Mouse (Mus musculus) limb, embryonic 15.5 days (tissue): ENCODE data around the gene 1810062G17Rik. TPM values are rescaled to one million over a fixed set of nuclear protein-coding genes. Genes with fewer than 3 reads are reported as not detected.

Experiments used
- ATAC-seq: fragments of 200-750 bp; cut with Nextera tagmentation; 2 replicates; pipeline ENCODE4 v1.8.0; 2017; ENCODE audit warnings: low read depth, moderate TSS enrichment; ENCODE audit not compliant: insufficient number of reproducible peaks, low FRiP score, low TSS enrichment
- H3K27ac ChIP-seq: fragments of 300-500 bp; sonication (generic); 2 replicates; pipeline ENCODE4 v1.5.1; 2015; ENCODE audit warnings: moderate library complexity, mild to moderate bottlenecking, inconsistent platforms
- H3K27me3 ChIP-seq: fragments of 300-500 bp; sonication (generic); 2 replicates; pipeline ENCODE4 v1.6.1; 2015; ENCODE audit warnings: inconsistent platforms
- H3K36me3 ChIP-seq: fragments of 300-500 bp; sonication (generic); 2 replicates; pipeline ENCODE4 v1.6.1; 2015; ENCODE audit warnings: inconsistent platforms
- H3K4me1 ChIP-seq: fragments of 300-500 bp; sonication (generic); 2 replicates; pipeline ENCODE4 v1.6.1; 2015; ENCODE audit warnings: inconsistent platforms
- H3K4me2 ChIP-seq: fragments of 300-500 bp; sonication (generic); 2 replicates; pipeline ENCODE4 v1.6.1; 2015; ENCODE audit warnings: mild to moderate bottlenecking, inconsistent platforms
- H3K4me3 ChIP-seq: fragments of 300-500 bp; sonication (generic); 2 replicates; pipeline ENCODE4 v1.5.1; 2015; ENCODE audit warnings: mild to moderate bottlenecking, inconsistent platforms
- H3K9ac ChIP-seq: fragments of 300-500 bp; sonication (generic); 2 replicates; pipeline ENCODE4 v1.6.1; 2015; ENCODE audit warnings: inconsistent platforms
- H3K9me3 ChIP-seq: fragments of 300-500 bp; sonication (generic); 2 replicates; pipeline ENCODE4 v1.6.1; 2016; ENCODE audit warnings: inconsistent platforms
- WGBS: fragments of 180-500 bp; shearing (Covaris S2); methylation state at CpG from one replicate; pipeline ENCODE4 v1.1.7; 2015; 5-methylcytosine and 5-hydroxymethylcytosine counted together
- polyA plus RNA-seq: library from polyadenylated mRNA; unstranded; fragments of >200 nt; fragmentation: Nextera tagmentation; extraction: Ambion mirVana; gene quantifications from 2 replicates; pipeline ENCODE4 v1.2.1, GENCODE M21; 2015

Gene 1810062G17Rik
- polyA plus RNA-seq, 1 experiment from 2014 or later = 2.4 TPM

- ATAC-seq = no peak
- 83% methylated on average over 2 of the region's 2 CpGs for WGBS
These were observed 4.7 kb downstream of the 1810062G17Rik start for GRCm38 (mm10) chr3:36480486-36480885.

DNA sequence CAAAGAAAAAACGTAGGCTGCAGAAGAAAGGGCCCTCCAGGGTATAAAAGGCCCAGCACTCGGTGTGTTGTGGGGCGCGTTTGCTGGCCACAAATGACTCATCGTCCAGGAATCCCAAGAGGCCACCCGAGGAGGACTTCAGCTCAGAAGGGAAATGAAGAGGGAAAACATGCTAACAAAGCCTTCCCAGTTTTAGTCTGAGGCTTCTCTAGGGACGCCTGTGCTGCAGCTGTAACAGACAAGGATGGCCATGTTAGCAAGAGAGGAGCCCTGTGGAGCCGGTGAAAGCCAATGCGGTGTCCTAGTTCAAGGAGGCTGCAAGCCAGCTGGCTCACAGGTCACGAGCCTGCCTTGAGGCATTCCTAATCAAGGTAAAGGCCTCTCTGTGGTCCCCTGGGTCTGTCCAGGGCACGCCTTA lies 6.0 kb downstream of the 1810062G17Rik start:
- no peak for ATAC-seq
- peaks cover 21% of the 10 kb centered on the region for H3K4me1 ChIP-seq
- no peaks in the 10 kb centered on the region for H3K9me3 ChIP-seq
- H3K27me3 ChIP-seq = no peaks in the 10 kb centered on the region
- no peak overlapping the region for H3K9ac ChIP-seq
- peak overlapping the region; percentile 75 for H3K27ac ChIP-seq
- 13% methylated on average over 11 of the region's 11 CpGs for whole genome bisulfite sequencing
- no peak overlapping the region for H3K4me3 ChIP-seq
- no peak overlapping the region for H3K4me2 ChIP-seq
- H3K36me3 ChIP-seq = no peaks in the 10 kb centered on the region

More at GRCm38 (mm10) chr3:36480486-36480885, 4.7 kb downstream of the 1810062G17Rik start:
- no peak overlapping the region for H3K4me3 ChIP-seq
- no peak overlapping the region for H3K27ac ChIP-seq
- H3K4me2 ChIP-seq = no peak overlapping the region
- peaks cover 22% of the 10 kb centered on the region for H3K4me1 ChIP-seq
- H3K27me3 ChIP-seq = no peaks in the 10 kb centered on the region
- H3K36me3 ChIP-seq = no peaks in the 10 kb centered on the region
- no peaks in the 10 kb centered on the region for H3K9me3 ChIP-seq
- no peak overlapping the region for H3K9ac ChIP-seq

DNA sequence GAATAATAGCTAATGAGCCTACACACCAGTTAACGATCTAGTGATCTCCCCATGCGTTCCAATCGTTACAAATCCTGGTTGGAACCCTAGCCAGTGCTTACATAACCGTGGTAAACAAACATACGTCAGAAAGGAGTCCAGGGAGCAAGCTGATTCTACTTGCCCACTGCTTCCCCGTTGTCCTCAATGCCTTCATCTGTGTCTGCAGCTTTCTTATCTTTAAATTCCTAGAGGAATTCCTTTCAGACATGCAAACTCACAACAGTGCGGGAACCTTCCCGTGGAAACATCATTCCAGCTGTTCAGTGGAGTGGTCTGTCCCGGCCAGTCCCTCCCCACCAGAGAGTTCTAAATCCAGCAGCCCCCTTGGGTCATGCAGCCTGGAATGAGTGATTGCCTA lies 7.2 kb downstream of the 1810062G17Rik start:
- WGBS = 27% methylated on average over 9 of the region's 9 CpGs
- H3K4me2 ChIP-seq = no peak overlapping the region
- H3K4me3 ChIP-seq = no peak overlapping the region
- H3K9me3 ChIP-seq = no peaks in the 10 kb centered on the region
- H3K9ac ChIP-seq = no peak overlapping the region
- H3K27me3 ChIP-seq = no peaks in the 10 kb centered on the region
- H3K36me3 ChIP-seq = no peaks in the 10 kb centered on the region
- H3K27ac ChIP-seq = 0 out of 2 replicates have a peak overlapping the region, but pooled peaks have one; percentile 40
- ATAC-seq = no peak
- peaks cover 16% of the 10 kb centered on the region for H3K4me1 ChIP-seq

DNA sequence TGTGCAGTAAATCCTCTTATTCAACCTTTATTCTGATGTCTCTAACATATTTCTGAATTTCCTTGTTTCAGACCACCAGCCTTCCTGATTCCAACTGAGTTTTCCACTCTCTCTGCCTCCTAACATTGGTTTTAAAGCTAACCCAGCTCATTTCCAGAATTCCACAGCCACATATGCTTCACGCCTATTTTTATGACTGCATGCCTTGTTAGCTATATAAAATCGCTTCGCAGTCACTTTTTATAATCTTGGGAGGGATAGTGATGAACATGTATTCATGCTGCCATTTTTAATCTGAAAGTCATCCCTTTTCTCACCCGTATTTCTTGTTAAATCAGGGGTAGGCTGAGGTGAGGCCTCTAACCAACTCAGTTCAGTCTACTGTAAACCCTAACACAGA lies 8.6 kb downstream of the 1810062G17Rik start:
- no peak overlapping the region for H3K4me3 ChIP-seq
- WGBS = 38% methylated on average over 4 of the region's 4 CpGs
- H3K27ac ChIP-seq = peak overlapping the region; percentile 54
- H3K9ac ChIP-seq = no peak overlapping the region
- peaks cover 16% of the 10 kb centered on the region for H3K4me1 ChIP-seq
- H3K36me3 ChIP-seq = no peaks in the 10 kb centered on the region
- no peak for ATAC-seq
- no peaks in the 10 kb centered on the region for H3K9me3 ChIP-seq
- no peaks in the 10 kb centered on the region for H3K27me3 ChIP-seq
- no peak overlapping the region for H3K4me2 ChIP-seq

- no peak overlapping the region for H3K4me3 ChIP-seq
- H3K27ac ChIP-seq = no peak overlapping the region
- H3K4me1 ChIP-seq = peaks cover 16% of the 10 kb centered on the region
- 62% methylated on average over 6 of the region's 6 CpGs for WGBS
- no peaks in the 10 kb centered on the region for H3K27me3 ChIP-seq
- no peak overlapping the region for H3K4me2 ChIP-seq
- no peak overlapping the region for H3K9ac ChIP-seq
- no peaks in the 10 kb centered on the region for H3K36me3 ChIP-seq
- ATAC-seq = no peak
- H3K9me3 ChIP-seq = no peaks in the 10 kb centered on the region
These were observed 10.4 kb downstream of the 1810062G17Rik start for GRCm38 (mm10) chr3:36486176-36486575.

DNA sequence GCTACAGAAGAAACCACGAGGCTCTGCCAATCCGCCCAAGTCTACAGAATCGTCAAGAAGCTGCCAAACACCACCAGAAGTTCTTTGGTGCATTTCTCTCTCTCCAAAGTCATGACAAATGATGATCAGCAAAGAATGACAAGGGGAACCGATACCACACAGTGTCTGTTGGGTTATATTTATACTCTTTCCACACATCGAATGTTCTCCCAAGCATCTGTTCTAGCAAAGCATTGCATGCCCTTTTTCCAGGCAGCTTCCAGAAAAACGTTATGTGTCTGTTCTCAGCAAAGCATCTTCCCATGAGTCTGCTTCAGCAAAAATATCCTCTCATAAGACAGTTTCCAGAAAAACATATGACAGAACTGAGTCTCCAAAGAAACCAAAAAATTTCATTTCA lies 11.1 kb downstream of the 1810062G17Rik start:
- no peaks in the 10 kb centered on the region for H3K36me3 ChIP-seq
- H3K9me3 ChIP-seq = no peaks in the 10 kb centered on the region
- H3K4me2 ChIP-seq = no peak overlapping the region
- no peak for ATAC-seq
- H3K9ac ChIP-seq = no peak overlapping the region
- 85% methylated on average over 6 of the region's 6 CpGs for WGBS
- no peaks in the 10 kb centered on the region for H3K27me3 ChIP-seq
- H3K27ac ChIP-seq = no peak overlapping the region
- peaks cover 12% of the 10 kb centered on the region for H3K4me1 ChIP-seq
- H3K4me3 ChIP-seq = no peak overlapping the region

DNA sequence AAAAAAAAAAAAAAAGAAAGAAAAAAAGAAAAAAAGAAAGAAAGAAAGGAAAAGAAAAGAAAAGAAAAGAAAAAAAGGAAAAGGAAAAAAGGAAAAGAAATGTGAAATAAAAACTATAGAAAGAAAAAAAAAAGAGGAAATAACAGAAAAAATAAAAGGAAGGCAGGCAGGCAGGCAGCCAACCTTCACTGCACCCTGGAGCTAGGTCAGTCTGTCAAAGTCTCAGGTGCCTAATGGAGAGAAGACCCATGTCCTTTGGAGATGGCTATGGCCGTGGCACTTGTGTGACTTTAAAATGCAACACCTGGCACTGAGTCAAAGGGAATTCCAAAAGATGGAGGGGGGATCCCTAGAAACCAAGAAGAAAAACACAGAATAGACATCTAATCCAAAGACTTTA lies 12.6 kb downstream of the 1810062G17Rik start:
- Histone ChIP-seq H3K9ac (no peak overlapping the region), H3K4me1 (peaks cover 7% of the 10 kb centered on the region; the same call in 1 of the 2 replicates), H3K36me3 (no peaks in the 10 kb centered on the region), H3K9me3 (no peaks in the 10 kb centered on the region), H3K4me3 (no peak overlapping the region), H3K4me2 (no peak overlapping the region), H3K27me3 (no peaks in the 10 kb centered on the region), H3K27ac (no peak overlapping the region)
- ATAC-seq = no peak
- WGBS = 62% methylated on average over 1 of the region's 1 CpGs

DNA sequence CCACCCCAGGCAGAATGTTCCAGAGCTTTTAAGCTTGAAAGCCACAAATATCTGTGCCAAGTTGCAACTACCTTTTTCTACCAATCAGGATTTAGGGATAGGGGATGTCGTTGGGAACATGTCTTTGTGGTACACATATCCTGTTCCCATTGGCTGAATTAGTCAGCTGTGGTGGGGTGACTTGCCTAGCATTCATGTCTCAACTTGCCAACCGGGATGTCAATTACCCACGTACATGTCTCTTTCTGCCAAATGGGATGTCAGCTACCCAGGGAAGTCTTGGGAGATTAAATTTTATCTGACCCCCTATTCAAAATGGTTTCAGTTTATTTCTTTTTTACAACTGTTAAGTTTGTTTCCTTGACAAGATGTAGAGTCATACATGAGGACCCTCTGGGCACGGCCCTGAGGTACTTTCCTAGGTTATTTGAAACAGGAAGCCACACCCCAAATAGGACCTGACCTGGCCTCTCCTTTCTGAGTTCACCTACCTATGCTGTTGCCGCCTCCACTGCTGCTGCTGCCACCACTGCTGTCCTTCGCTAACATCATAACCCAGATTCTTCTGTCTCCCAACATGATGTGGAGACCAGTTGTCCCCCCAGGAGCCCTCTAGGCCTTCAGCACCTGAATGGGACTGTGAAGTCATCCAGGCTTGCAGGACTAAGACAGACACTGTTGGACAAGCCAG lies 13.3 kb downstream of the 1810062G17Rik start:
- WGBS = 81% methylated on average over 6 of the region's 6 CpGs
- Histone ChIP-seq H3K9ac (no peak overlapping the region), H3K4me1 (peaks cover 6% of the 10 kb centered on the region; the same call in 1 of the 2 replicates)

DNA sequence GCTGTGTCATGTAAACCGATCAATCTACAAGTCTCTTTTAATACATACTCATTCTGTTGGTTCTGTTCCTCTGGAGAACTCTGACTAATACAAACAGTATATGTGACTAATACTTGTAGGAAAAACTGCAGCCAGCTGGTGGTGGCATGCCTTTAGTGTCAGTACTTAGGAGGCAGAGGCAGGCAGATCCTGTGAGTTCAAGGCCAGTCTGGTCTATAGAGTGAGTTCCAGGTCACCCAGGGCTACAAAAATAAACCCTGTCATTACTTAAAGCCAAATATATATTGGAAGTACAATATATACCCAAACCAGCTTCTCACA lies 13.8 kb downstream of the 1810062G17Rik start:
- Histone ChIP-seq H3K9ac (no peak overlapping the region), H3K36me3 (no peaks in the 10 kb centered on the region), H3K4me1 (0 out of 2 replicates have a peak, but pooled peaks cover 2% of the 10 kb centered on the region), H3K27me3 (no peaks in the 10 kb centered on the region), H3K9me3 (no peaks in the 10 kb centered on the region), H3K4me2 (no peak overlapping the region), H3K27ac (no peak overlapping the region), H3K4me3 (no peak overlapping the region)
- 91% methylated on average over 1 of the region's 1 CpGs for WGBS
- ATAC-seq = no peak

More for the DNA sequence above, 13.3 kb downstream of the 1810062G17Rik start:
- H3K4me2 ChIP-seq = no peak overlapping the region
- no peaks in the 10 kb centered on the region for H3K36me3 ChIP-seq
- H3K27ac ChIP-seq = no peak overlapping the region
- H3K27me3 ChIP-seq = no peaks in the 10 kb centered on the region
- no peak overlapping the region for H3K4me3 ChIP-seq
- H3K9me3 ChIP-seq = no peaks in the 10 kb centered on the region
- ATAC-seq = no peak

DNA sequence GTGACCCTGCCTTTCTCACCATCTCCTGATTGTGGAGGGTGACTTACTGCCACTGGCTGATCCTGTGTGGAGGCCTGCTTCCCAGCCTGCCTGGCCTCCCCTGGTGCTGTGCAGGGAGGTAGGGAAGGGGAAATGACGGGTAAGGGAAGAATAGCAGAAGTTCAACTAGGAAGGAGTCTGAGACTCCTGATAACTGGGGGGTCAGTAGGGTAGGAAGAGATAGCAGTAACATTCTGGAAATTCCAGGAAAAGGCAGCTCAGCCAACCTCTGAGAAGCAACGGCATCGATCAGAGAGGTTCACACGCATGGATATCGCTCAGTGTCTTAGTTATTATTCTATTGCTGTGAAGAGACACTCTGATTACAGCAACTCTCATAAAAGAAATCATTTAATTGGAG lies 15.8 kb downstream of the 1810062G17Rik start:
- H3K4me1 ChIP-seq = peaks cover 11% of the 10 kb centered on the region; the same call in 1 of the 2 replicates
- 89% methylated on average over 5 of the region's 5 CpGs for WGBS
- H3K27me3 ChIP-seq = no peaks in the 10 kb centered on the region
- no peak overlapping the region for H3K27ac ChIP-seq
- H3K9me3 ChIP-seq = no peaks in the 10 kb centered on the region
- H3K4me3 ChIP-seq = no peak overlapping the region
- H3K9ac ChIP-seq = no peak overlapping the region
- no peak for ATAC-seq
- no peaks in the 10 kb centered on the region for H3K36me3 ChIP-seq
- H3K4me2 ChIP-seq = no peak overlapping the region

DNA sequence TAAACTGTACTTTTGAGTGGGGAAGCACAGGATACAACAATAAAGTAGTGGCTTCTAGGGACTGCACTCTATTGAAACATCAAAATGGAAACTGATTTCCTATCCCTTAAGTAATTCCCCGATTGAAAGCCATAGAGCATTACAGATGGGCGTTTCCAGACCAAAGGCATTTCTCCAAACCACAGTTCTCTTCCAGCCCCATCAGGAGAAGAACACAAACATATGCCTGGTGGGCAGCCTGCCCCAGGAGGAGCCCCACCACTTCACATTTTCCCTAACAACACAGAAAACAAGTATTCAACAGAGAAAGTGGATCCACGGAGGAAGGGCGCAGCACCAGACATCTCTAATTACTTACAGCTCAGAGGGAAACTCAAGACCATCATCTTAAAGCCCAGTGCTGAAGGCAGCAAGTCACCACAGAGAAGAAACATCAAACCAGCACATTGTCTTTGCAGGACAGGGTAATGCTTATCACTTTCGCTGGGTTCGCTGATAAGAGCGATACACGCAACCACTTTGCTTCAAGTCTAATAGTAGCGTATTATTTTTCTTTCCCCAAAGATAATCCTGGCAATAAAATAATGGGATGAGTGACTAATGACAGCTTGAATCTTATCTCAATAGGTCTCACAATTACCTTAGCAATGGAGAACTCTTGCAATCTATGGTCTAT lies 17.1 kb downstream of the 1810062G17Rik start:
- Histone ChIP-seq H3K4me2 (no peak overlapping the region), H3K9ac (no peak overlapping the region), H3K4me1 (peaks cover 13% of the 10 kb centered on the region; the same call in 1 of the 2 replicates), H3K27me3 (no peaks in the 10 kb centered on the region), H3K9me3 (no peaks in the 10 kb centered on the region), H3K27ac (no peak overlapping the region), H3K36me3 (no peaks in the 10 kb centered on the region), H3K4me3 (no peak overlapping the region)
- no peak for ATAC-seq
- 75% methylated on average over 9 of the region's 9 CpGs for WGBS

- Histone ChIP-seq H3K9ac (no peak overlapping the region), H3K9me3 (no peaks in the 10 kb centered on the region), H3K27me3 (no peaks in the 10 kb centered on the region), H3K36me3 (no peaks in the 10 kb centered on the region), H3K27ac (no peak overlapping the region), H3K4me1 (peaks cover 13% of the 10 kb centered on the region; the same call in 1 of the 2 replicates), H3K4me3 (no peak overlapping the region), H3K4me2 (no peak overlapping the region)
- 75% methylated on average over 6 of the region's 6 CpGs for WGBS
- ATAC-seq = no peak
These were observed 18.0 kb downstream of the 1810062G17Rik start for GRCm38 (mm10) chr3:36493641-36494283.
